Mouse (Mus musculus) MEL (cell line): ENCODE data around the gene Ifnar1.

Experiments
- CTCF ChIP-seq, 3 experiments: IDR thresholded peaks in 2 of 3; conservative IDR thresholded peaks in 1 of 3; 2 replicates each; pipeline ENCODE4 v1.5.1; 2011 to 2012; ENCODE audit warnings: low read length in 3 of 3, low read depth in 2 of 3, mild to moderate bottlenecking in 2 of 3, improper control_type of control experiment in 1 of 3, inconsistent platforms in 1 of 3, mixed read lengths in 1 of 3, moderate library complexity in 1 of 3; ENCODE audit not compliant: control insufficient read depth in 1 of 3, insufficient read depth in 1 of 3, poor library complexity in 1 of 3, severe bottlenecking in 1 of 3
- EP300 ChIP-seq, 2 experiments: IDR thresholded peaks; 2 replicates each; pipeline ENCODE4 v1.6.1; 2011; ENCODE audit warnings: improper control_type of control experiment in 2 of 2, low read length in 2 of 2, low read depth in 1 of 2, mild to moderate bottlenecking in 1 of 2
- GABPA ChIP-seq: IDR thresholded peaks from 2 replicates; pipeline ENCODE4 v1.6.1; 2012; ENCODE audit warnings: low read depth, mild to moderate bottlenecking, inconsistent platforms, low read length, improper control_type of control experiment, moderate library complexity
- POLR2AphosphoS2 ChIP-seq: IDR thresholded peaks from 2 replicates; pipeline ENCODE4 v1.6.1; 2011; ENCODE audit warnings: low read length, improper control_type of control experiment
- TBP ChIP-seq: IDR thresholded peaks from 2 replicates; pipeline ENCODE4 v1.8.0; 2011; ENCODE audit warnings: low read depth, low read length, improper control_type of control experiment

- no peak for TF ChIP-seq TBP
- no peak for TF ChIP-seq GABPA
- no peak for TF ChIP-seq POLR2AphosphoS2
- no peak for TF ChIP-seq EP300 (IDR thresholded peaks at IDR 0.05; ENCODE audit: low read depth in 1 of 2, low read length in 2 of 2)
- no peak for TF ChIP-seq CTCF (IDR thresholded peaks at IDR 0.05 in 2 of 3, conservative IDR thresholded peaks at IDR 0.05 in 1 of 3; ENCODE audit: control insufficient read depth in 1 of 3, insufficient read depth in 1 of 3, low read depth in 2 of 3, low read length in 3 of 3, poor library complexity in 1 of 3, severe bottlenecking in 1 of 3)
Observed at GRCm38 (mm10) chr16:91461773-91462181, 23.3 kb upstream of the Ifnar1 start.
